Mouse (Mus musculus): Measurements from ENCODE around the gene Klhdc3. TPM values are rescaled to one million over a fixed set of nuclear protein-coding genes. Genes with fewer than 3 reads are reported as not detected.

The Klhdc3 gene
- polyA plus RNA-seq, 1 experiment from 2014 or later = 175 TPM

Other genes starting within 250 kb of the Klhdc3 start
- 0.55 and 1.2 TPM in 2 replicates for gene Slc22a7, start 242.5 kb downstream of the Klhdc3 start, polyA plus RNA-seq (2015; fragmentation: Nextera tagmentation; extraction: Ambion mirVana)
- 0.07 and 0.14 TPM in 2 replicates for gene Ttbk1, start 193.2 kb downstream of the Klhdc3 start, polyA plus RNA-seq (2015; fragmentation: Nextera tagmentation; extraction: Ambion mirVana)
- 28.0 and 29.6 TPM in 2 replicates for gene Dnph1, start 184.2 kb downstream of the Klhdc3 start, polyA plus RNA-seq (2015; fragmentation: Nextera tagmentation; extraction: Ambion mirVana)
- 5.6 and 6.4 TPM in 2 replicates for gene Cul9, start 134.5 kb downstream of the Klhdc3 start, polyA plus RNA-seq (2015; fragmentation: Nextera tagmentation; extraction: Ambion mirVana)
- 11.0 and 12.4 TPM in 2 replicates for gene Srf, start 124.7 kb downstream of the Klhdc3 start, polyA plus RNA-seq (2015; fragmentation: Nextera tagmentation; extraction: Ambion mirVana)
- gene Ptk7, start 51.4 kb downstream of the Klhdc3 start, polyA plus RNA-seq (2015; fragmentation: Nextera tagmentation; extraction: Ambion mirVana) = 37.6 and 46.0 TPM in 2 replicates
- gene Klc4, start 34.9 kb downstream of the Klhdc3 start, polyA plus RNA-seq (2015; fragmentation: Nextera tagmentation; extraction: Ambion mirVana) = 25.7 and 29.0 TPM in 2 replicates
- 117 and 119 TPM in 2 replicates for gene Mrpl2, start 34.7 kb downstream of the Klhdc3 start, polyA plus RNA-seq (2015; fragmentation: Nextera tagmentation; extraction: Ambion mirVana)
- 39.8 and 46.0 TPM in 2 replicates for gene Cul7, start 30.6 kb downstream of the Klhdc3 start, polyA plus RNA-seq (2015; fragmentation: Nextera tagmentation; extraction: Ambion mirVana)
- gene Rrp36, start 6.6 kb downstream of the Klhdc3 start, polyA plus RNA-seq (2015; fragmentation: Nextera tagmentation; extraction: Ambion mirVana) = 39.0 and 39.7 TPM in 2 replicates
- gene Mea1, start 2.1 kb downstream of the Klhdc3 start, polyA plus RNA-seq (2015; fragmentation: Nextera tagmentation; extraction: Ambion mirVana) = 109 and 115 TPM in 2 replicates
- 56.1 and 59.9 TPM in 2 replicates for gene Ppp2r5d, start 24.2 kb upstream of the Klhdc3 start, polyA plus RNA-seq (2015; fragmentation: Nextera tagmentation; extraction: Ambion mirVana)
- 13.3 and 15.1 TPM in 2 replicates for gene Pex6, start 30.5 kb upstream of the Klhdc3 start, polyA plus RNA-seq (2015; fragmentation: Nextera tagmentation; extraction: Ambion mirVana)
- gene Gnmt, start 48.3 kb upstream of the Klhdc3 start, polyA plus RNA-seq (2015; fragmentation: Nextera tagmentation; extraction: Ambion mirVana) = 1.8 and 2.5 TPM in 2 replicates
- 50.6 and 51.4 TPM in 2 replicates for gene Cnpy3, start 71.3 kb upstream of the Klhdc3 start, polyA plus RNA-seq (2015; fragmentation: Nextera tagmentation; extraction: Ambion mirVana)
- 17.0 and 38.9 TPM in 2 replicates for gene Ptcra, start 82.8 kb upstream of the Klhdc3 start, polyA plus RNA-seq (2015; fragmentation: Nextera tagmentation; extraction: Ambion mirVana)
- 52.0 and 55.1 TPM in 2 replicates for gene 2310039H08Rik, start 91.7 kb upstream of the Klhdc3 start, polyA plus RNA-seq (2015; fragmentation: Nextera tagmentation; extraction: Ambion mirVana)
- 93.0 and 103 TPM in 2 replicates for gene Rpl7l1, start 101.8 kb upstream of the Klhdc3 start, polyA plus RNA-seq (2015; fragmentation: Nextera tagmentation; extraction: Ambion mirVana)
- 3.5 and 3.9 TPM in 2 replicates for gene Bicral, start 177.6 kb upstream of the Klhdc3 start, polyA plus RNA-seq (2015; fragmentation: Nextera tagmentation; extraction: Ambion mirVana)
- 40.3 and 42.9 TPM in 2 replicates for gene Tbcc, start 209.8 kb upstream of the Klhdc3 start, polyA plus RNA-seq (2015; fragmentation: Nextera tagmentation; extraction: Ambion mirVana)
- not detected in 2 replicates for gene Prph2, start 229.5 kb upstream of the Klhdc3 start, polyA plus RNA-seq (2015; fragmentation: Nextera tagmentation; extraction: Ambion mirVana)